Mouse (Mus musculus): ENCODE measurements around the gene Birc2. TPM values are rescaled to one million over a fixed set of nuclear protein-coding genes. Genes with fewer than 3 reads are reported as not detected.
"Not testable (repeated sequence)": the region's sequence is repeated elsewhere in the genome, so short reads cannot be mapped to it uniquely, and the experiment has no call there.

Birc2 gene
- polyA plus RNA-seq, 1 experiment: 51.9 TPM

- no peaks in the 10 kb centered on the region for H3K27me3 ChIP-seq (ENCODE audit: control insufficient read depth, insufficient read depth, low read length, poor library complexity, severe bottlenecking)
- H3K27ac ChIP-seq (ENCODE audit: insufficient read depth, low read length): no peak overlapping the region
- no peak overlapping the region for H3K9ac ChIP-seq (ENCODE audit: low read depth, poor library complexity, severe bottlenecking)
- H3K4me3 ChIP-seq (ENCODE audit: low read depth, low read length): no peak overlapping the region
- no peaks in the 10 kb centered on the region for H3K36me3 ChIP-seq (ENCODE audit: control insufficient read depth, insufficient read depth, low read length, poor library complexity, severe bottlenecking)
- TF ChIP-seq POLR2A (IDR thresholded peaks at IDR 0.05; ENCODE audit: insufficient read depth, low read length) (no peak), CTCF (IDR thresholded peaks at IDR 0.05; ENCODE audit: low read depth, low read length) (no peak), EP300 (IDR thresholded peaks at IDR 0.05; ENCODE audit: insufficient read depth, low read depth, low read length) (no peak)
- H3K9me3 ChIP-seq (replicated peaks; ENCODE audit: control insufficient read depth, insufficient read depth, low read length, poor library complexity, severe bottlenecking): no peaks in the 10 kb centered on the region
- H3K4me1 ChIP-seq (ENCODE audit: control insufficient read depth, insufficient read depth, low read length): no peaks in the 10 kb centered on the region
These were observed 24.1 kb upstream of the Birc2 start for GRCm38 (mm10) chr9:7860976-7861375.

- TF ChIP-seq EP300 (IDR thresholded peaks at IDR 0.05; ENCODE audit: insufficient read depth, low read depth, low read length) (no peak), CTCF (IDR thresholded peaks at IDR 0.05; ENCODE audit: low read depth, low read length) (no peak), POLR2A (IDR thresholded peaks at IDR 0.05; ENCODE audit: insufficient read depth, low read length) (no peak)
- no peak overlapping the region for H3K4me3 ChIP-seq (ENCODE audit: low read depth, low read length)
- H3K27ac ChIP-seq (ENCODE audit: insufficient read depth, low read length): no peak overlapping the region
- H3K9me3 ChIP-seq (replicated peaks; ENCODE audit: control insufficient read depth, insufficient read depth, low read length, poor library complexity, severe bottlenecking): no peaks in the 10 kb centered on the region
- H3K4me1 ChIP-seq (ENCODE audit: control insufficient read depth, insufficient read depth, low read length): no peaks in the 10 kb centered on the region
- H3K36me3 ChIP-seq (ENCODE audit: control insufficient read depth, insufficient read depth, low read length, poor library complexity, severe bottlenecking): no peaks in the 10 kb centered on the region
- no peaks in the 10 kb centered on the region for H3K27me3 ChIP-seq (ENCODE audit: control insufficient read depth, insufficient read depth, low read length, poor library complexity, severe bottlenecking)
- no peak overlapping the region for H3K9ac ChIP-seq (ENCODE audit: low read depth, poor library complexity, severe bottlenecking)
These were observed 19.0 kb upstream of the Birc2 start for GRCm38 (mm10) chr9:7855912-7856311.

- Histone ChIP-seq H3K4me3 (ENCODE audit: low read depth, low read length) (no peak overlapping the region), H3K36me3 (ENCODE audit: control insufficient read depth, insufficient read depth, low read length, poor library complexity, severe bottlenecking) (no peaks in the 10 kb centered on the region), H3K9me3 (replicated peaks; ENCODE audit: control insufficient read depth, insufficient read depth, low read length, poor library complexity, severe bottlenecking) (no peaks in the 10 kb centered on the region), H3K27me3 (ENCODE audit: control insufficient read depth, insufficient read depth, low read length, poor library complexity, severe bottlenecking) (no peaks in the 10 kb centered on the region), H3K9ac (ENCODE audit: low read depth, poor library complexity, severe bottlenecking) (no peak overlapping the region), H3K4me1 (ENCODE audit: control insufficient read depth, insufficient read depth, low read length) (no peaks in the 10 kb centered on the region), H3K27ac (ENCODE audit: insufficient read depth, low read length) (no peak overlapping the region)
- peak; percentile 47 for TF ChIP-seq CTCF (IDR thresholded peaks at IDR 0.05; ENCODE audit: low read depth, low read length)
- no peak for TF ChIP-seq POLR2A (IDR thresholded peaks at IDR 0.05; ENCODE audit: insufficient read depth, low read length)
- no peak for TF ChIP-seq EP300 (IDR thresholded peaks at IDR 0.05; ENCODE audit: insufficient read depth, low read depth, low read length)
These were observed 18.5 kb upstream of the Birc2 start for GRCm38 (mm10) chr9:7855374-7855773.

- H3K27ac ChIP-seq (ENCODE audit: insufficient read depth, low read length); H3K9ac ChIP-seq (ENCODE audit: low read depth, poor library complexity, severe bottlenecking); H3K4me3 ChIP-seq (ENCODE audit: low read depth, low read length); H3K27me3 ChIP-seq (ENCODE audit: control insufficient read depth, insufficient read depth, low read length, poor library complexity, severe bottlenecking); H3K4me1 ChIP-seq (ENCODE audit: control insufficient read depth, insufficient read depth, low read length); H3K9me3 ChIP-seq (replicated peaks; ENCODE audit: control insufficient read depth, insufficient read depth, low read length, poor library complexity, severe bottlenecking); H3K36me3 ChIP-seq (ENCODE audit: control insufficient read depth, insufficient read depth, low read length, poor library complexity, severe bottlenecking): not testable (repeated sequence)
These were observed 17.3 kb upstream of the Birc2 start for GRCm38 (mm10) chr9:7854196-7854595.

- TF ChIP-seq EP300 (IDR thresholded peaks at IDR 0.05; ENCODE audit: insufficient read depth, low read depth, low read length) (no peak), POLR2A (IDR thresholded peaks at IDR 0.05; ENCODE audit: insufficient read depth, low read length) (no peak), CTCF (IDR thresholded peaks at IDR 0.05; ENCODE audit: low read depth, low read length) (no peak)
- Histone ChIP-seq H3K9me3 (replicated peaks; ENCODE audit: control insufficient read depth, insufficient read depth, low read length, poor library complexity, severe bottlenecking) (no peaks in the 10 kb centered on the region), H3K4me1 (ENCODE audit: control insufficient read depth, insufficient read depth, low read length) (no peaks in the 10 kb centered on the region), H3K4me3 (ENCODE audit: low read depth, low read length) (no peak overlapping the region), H3K27me3 (ENCODE audit: control insufficient read depth, insufficient read depth, low read length, poor library complexity, severe bottlenecking) (no peaks in the 10 kb centered on the region), H3K27ac (ENCODE audit: insufficient read depth, low read length) (no peak overlapping the region), H3K36me3 (ENCODE audit: control insufficient read depth, insufficient read depth, low read length, poor library complexity, severe bottlenecking) (no peaks in the 10 kb centered on the region), H3K9ac (ENCODE audit: low read depth, poor library complexity, severe bottlenecking) (no peak overlapping the region)
These were observed 15.7 kb upstream of the Birc2 start for GRCm38 (mm10) chr9:7852346-7853230.

DNA sequence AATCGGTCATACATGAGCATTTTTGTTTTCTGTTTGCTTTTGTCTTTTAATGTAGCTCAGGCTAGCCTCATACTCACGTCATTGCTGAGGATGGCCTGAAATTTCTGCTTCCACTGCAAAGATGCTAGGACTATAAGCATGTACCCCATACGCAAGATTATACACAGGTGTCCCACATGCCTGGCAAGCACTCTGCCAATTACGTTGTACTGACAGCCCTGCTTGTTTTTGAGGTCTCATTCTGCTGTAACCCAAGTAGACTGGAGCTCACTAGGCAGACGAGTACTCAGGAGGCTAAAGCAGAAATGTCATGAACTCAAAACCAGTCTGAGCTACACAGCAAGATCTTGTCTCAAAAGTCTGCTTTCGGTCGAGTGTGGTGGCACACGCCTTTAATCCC is 15.0 kb upstream of the Birc2 start:
- H3K4me1 ChIP-seq (ENCODE audit: control insufficient read depth, insufficient read depth, low read length): no peaks in the 10 kb centered on the region
- no peak overlapping the region for H3K9ac ChIP-seq (ENCODE audit: low read depth, poor library complexity, severe bottlenecking)
- no peaks in the 10 kb centered on the region for H3K36me3 ChIP-seq (ENCODE audit: control insufficient read depth, insufficient read depth, low read length, poor library complexity, severe bottlenecking)
- H3K27me3 ChIP-seq (ENCODE audit: control insufficient read depth, insufficient read depth, low read length, poor library complexity, severe bottlenecking): no peaks in the 10 kb centered on the region
- no peak for TF ChIP-seq EP300 (IDR thresholded peaks at IDR 0.05; ENCODE audit: insufficient read depth, low read depth, low read length)
- TF ChIP-seq CTCF (IDR thresholded peaks at IDR 0.05; ENCODE audit: low read depth, low read length): no peak
- no peak for TF ChIP-seq POLR2A (IDR thresholded peaks at IDR 0.05; ENCODE audit: insufficient read depth, low read length)
- H3K4me3 ChIP-seq (ENCODE audit: low read depth, low read length): no peak overlapping the region
- no peaks in the 10 kb centered on the region for H3K9me3 ChIP-seq (replicated peaks; ENCODE audit: control insufficient read depth, insufficient read depth, low read length, poor library complexity, severe bottlenecking)
- no peak overlapping the region for H3K27ac ChIP-seq (ENCODE audit: insufficient read depth, low read length)

All from ES-Bruce4 (cell line).